Mouse (Mus musculus): ENCODE data around the gene Psap.
"Not testable (repeated sequence)": the region's sequence is repeated elsewhere in the genome, so short reads cannot be mapped to it uniquely, and the experiment has no call there.

The Psap gene

GRCm38 (mm10) chr10:60277207-60278005 is at the start of gene Psap:
Psap (plus strand) TSS chr10:60277627.
- DNase-seq (ENCODE audit: low spot score in 2 of 2): peak; percentile 90 to 94

GRCm38 (mm10) chr10:60227666-60228065 is 49.8 kb upstream of the Psap start:
- no peak for DNase-seq (ENCODE audit: low spot score in 2 of 2)

GRCm38 (mm10) chr10:60229113-60229512 is 48.3 kb upstream of the Psap start:
- no peak for DNase-seq (ENCODE audit: low spot score in 2 of 2)

GRCm38 (mm10) chr10:60230321-60231088 is 46.9 kb upstream of the Psap start:
- DNase-seq (ENCODE audit: low spot score in 2 of 2): no peak

- no peak for DNase-seq (ENCODE audit: low spot score in 2 of 2)
Observed at GRCm38 (mm10) chr10:60234006-60234405, 43.4 kb upstream of the Psap start.

- not testable (repeated sequence) for DNase-seq (ENCODE audit: low spot score in 2 of 2)
Observed at GRCm38 (mm10) chr10:60235876-60236275, 41.6 kb upstream of the Psap start.

GRCm38 (mm10) chr10:60237475-60238154 is 39.8 kb upstream of the Psap start:
- DNase-seq (ENCODE audit: low spot score in 2 of 2): peak in 1 of 2 experiments; percentile 50

GRCm38 (mm10) chr10:60240416-60240815 is 37.0 kb upstream of the Psap start:
- no peak for DNase-seq (ENCODE audit: low spot score in 2 of 2)

- no peak for DNase-seq (ENCODE audit: low spot score in 2 of 2)
Observed at GRCm38 (mm10) chr10:60243941-60244340, 33.5 kb upstream of the Psap start.

- DNase-seq (ENCODE audit: low spot score in 2 of 2): peak; percentile 72 to 90
Observed at GRCm38 (mm10) chr10:60245041-60245440, 32.4 kb upstream of the Psap start.

- DNase-seq (ENCODE audit: low spot score in 2 of 2): no peak
Observed at GRCm38 (mm10) chr10:60245635-60246034, 31.8 kb upstream of the Psap start.

- peak; percentile 44 to 49 for DNase-seq (ENCODE audit: low spot score in 2 of 2)
Observed at GRCm38 (mm10) chr10:60246519-60246918, 30.9 kb upstream of the Psap start.

- not testable (repeated sequence) for DNase-seq (ENCODE audit: low spot score in 2 of 2)
Observed at GRCm38 (mm10) chr10:60248345-60248744, 29.1 kb upstream of the Psap start.

GRCm38 (mm10) chr10:60250426-60250965 is 26.9 kb upstream of the Psap start:
- no peak for DNase-seq (ENCODE audit: low spot score in 2 of 2)

GRCm38 (mm10) chr10:60252187-60252586 is 25.2 kb upstream of the Psap start:
- no peak for DNase-seq (ENCODE audit: low spot score in 2 of 2)

- no peak for DNase-seq (ENCODE audit: low spot score in 2 of 2)
Observed at GRCm38 (mm10) chr10:60252606-60253005, 24.8 kb upstream of the Psap start.

- DNase-seq (ENCODE audit: low spot score in 2 of 2): no peak
Observed at GRCm38 (mm10) chr10:60256088-60256487, 21.3 kb upstream of the Psap start.

GRCm38 (mm10) chr10:60257261-60257825 is 20.1 kb upstream of the Psap start:
- no peak for DNase-seq (ENCODE audit: low spot score in 2 of 2)

- DNase-seq (ENCODE audit: low spot score in 2 of 2): no peak
Observed at GRCm38 (mm10) chr10:60260557-60261294, 16.7 kb upstream of the Psap start.

- DNase-seq (ENCODE audit: low spot score in 2 of 2): no peak
Observed at GRCm38 (mm10) chr10:60261530-60261929, 15.9 kb upstream of the Psap start.

GRCm38 (mm10) chr10:60262386-60262785 is 15.0 kb upstream of the Psap start:
- DNase-seq (ENCODE audit: low spot score in 2 of 2): peak; percentile 70 to 87
